Mouse (Mus musculus) forebrain, embryonic 15.5 days (tissue): ENCODE data around the gene Foxj3. TPM values are rescaled to one million over a fixed set of nuclear protein-coding genes. Genes with fewer than 3 reads are reported as not detected.

ENCODE experiments used
- ATAC-seq: fragments of 200-750 bp; cut with Nextera tagmentation; replicated peaks from 2 replicates; pipeline ENCODE4 v1.8.0; 2017; ENCODE audit warnings: mild to moderate bottlenecking, moderate TSS enrichment, moderate library complexity
- H3K27ac ChIP-seq: fragments of 300-500 bp; sonication (generic); replicated peaks from 2 replicates; pipeline ENCODE4 v1.5.1; 2015; ENCODE audit warnings: mild to moderate bottlenecking, inconsistent platforms
- H3K27me3 ChIP-seq: fragments of 300-500 bp; sonication (generic); 2 replicates; pipeline ENCODE4 v1.6.1; 2015; ENCODE audit warnings: inconsistent platforms
- H3K36me3 ChIP-seq: fragments of 300-500 bp; sonication (generic); 2 replicates; pipeline ENCODE4 v1.6.1; 2015; ENCODE audit warnings: mild to moderate bottlenecking, inconsistent platforms
- H3K4me1 ChIP-seq: fragments of 300-500 bp; sonication (generic); 2 replicates; pipeline ENCODE4 v1.6.1; 2015; ENCODE audit warnings: inconsistent platforms
- H3K4me2 ChIP-seq: fragments of 300-500 bp; sonication (generic); replicated peaks from 2 replicates; pipeline ENCODE4 v1.6.1; 2015; ENCODE audit warnings: mild to moderate bottlenecking, inconsistent platforms
- H3K4me3 ChIP-seq: fragments of 300-500 bp; sonication (generic); 2 replicates; pipeline ENCODE4 v1.5.1; 2015; ENCODE audit warnings: mild to moderate bottlenecking, inconsistent platforms
- H3K9ac ChIP-seq: fragments of 300-500 bp; sonication (generic); replicated peaks from 2 replicates; pipeline ENCODE4 v1.6.1; 2015; ENCODE audit warnings: mild to moderate bottlenecking, inconsistent platforms
- H3K9me3 ChIP-seq: fragments of 300-500 bp; sonication (generic); 2 replicates; pipeline ENCODE4 v1.6.1; 2016; ENCODE audit warnings: inconsistent platforms
- WGBS: fragments of 180-500 bp; shearing (Covaris S2); methylation state at CpG from one replicate; pipeline ENCODE4 v1.1.7; 2015; ENCODE audit warnings: mixed read lengths; 5-methylcytosine and 5-hydroxymethylcytosine counted together
- polyA plus RNA-seq: library from polyadenylated mRNA; unstranded; fragments of >200 nt; fragmentation: Nextera tagmentation; extraction: Ambion mirVana; gene quantifications from 2 replicates; pipeline ENCODE4 v1.2.1, GENCODE M21; 2015

The Foxj3 gene
- polyA plus RNA-seq, 1 experiment from 2014 or later: 34.5 TPM

DNA sequence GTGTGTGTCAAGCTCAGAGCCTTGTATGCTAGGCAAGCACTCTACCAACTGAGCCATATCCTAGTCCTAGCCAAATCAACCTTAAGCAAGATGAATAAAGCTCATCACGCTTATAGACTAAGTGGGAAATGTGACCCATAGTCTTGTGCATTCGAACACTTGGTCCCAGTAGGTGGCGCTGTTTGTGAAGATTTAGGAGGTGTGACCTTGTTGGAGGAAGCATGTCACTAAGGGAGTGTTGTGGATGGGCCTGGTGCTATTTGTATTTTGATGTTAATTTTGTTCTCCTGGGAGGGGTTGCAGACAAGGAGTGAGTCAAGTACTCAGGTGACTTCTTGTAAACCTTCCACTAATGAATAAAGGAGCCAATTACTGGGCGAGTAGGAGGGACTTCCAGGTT is 105.9 kb downstream of the Foxj3 start:
- Histone ChIP-seq H3K27ac (no peak overlapping the region), H3K36me3 (no peaks in the 10 kb centered on the region), H3K4me2 (no peak overlapping the region), H3K9me3 (no peaks in the 10 kb centered on the region), H3K9ac (no peak overlapping the region), H3K4me1 (no peaks in the 10 kb centered on the region), H3K4me3 (no peak overlapping the region), H3K27me3 (no peaks in the 10 kb centered on the region)
- ATAC-seq: no peak
- 85% methylated on average over 4 of the region's 4 CpGs for WGBS

GRCm38 (mm10) chr4:119657011-119657410 is 120.2 kb downstream of the Foxj3 start:
- Histone ChIP-seq H3K4me1 (no peaks in the 10 kb centered on the region), H3K4me2 (no peak overlapping the region), H3K9ac (no peak overlapping the region), H3K36me3 (no peaks in the 10 kb centered on the region), H3K27ac (no peak overlapping the region), H3K4me3 (no peak overlapping the region), H3K27me3 (no peaks in the 10 kb centered on the region), H3K9me3 (peaks cover 9% of the 10 kb centered on the region; the same call in 1 of the 2 replicates)
- WGBS: 95% methylated on average over 1 of the region's 1 CpGs
- ATAC-seq: no peak

DNA sequence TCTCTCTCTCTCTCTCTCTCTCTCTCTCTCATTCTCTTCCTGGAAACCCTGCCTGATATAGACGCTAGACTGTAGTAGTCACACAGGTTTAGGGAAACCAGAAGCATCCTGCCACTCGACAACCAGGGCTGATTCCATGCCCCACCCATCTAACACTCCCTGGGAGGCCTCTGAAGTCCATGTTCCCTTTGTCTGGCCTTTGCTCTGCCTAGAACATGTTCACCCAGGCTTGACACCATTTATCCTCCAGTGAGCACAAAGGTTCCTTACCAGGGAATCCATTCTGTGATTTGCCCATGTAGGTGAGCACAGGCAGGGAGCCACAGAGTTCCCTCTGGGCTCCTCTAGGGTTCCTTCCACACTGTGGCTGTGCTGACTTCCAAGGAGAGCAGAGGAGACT is 121.4 kb downstream of the Foxj3 start:
- Histone ChIP-seq H3K9ac (no peak overlapping the region), H3K27ac (no peak overlapping the region), H3K36me3 (no peaks in the 10 kb centered on the region), H3K9me3 (0 out of 2 replicates have a peak, but pooled peaks cover 4% of the 10 kb centered on the region), H3K4me3 (no peak overlapping the region), H3K4me1 (no peaks in the 10 kb centered on the region), H3K4me2 (no peak overlapping the region), H3K27me3 (no peaks in the 10 kb centered on the region)
- no peak for ATAC-seq
- WGBS: 56% methylated on average over 2 of the region's 2 CpGs

DNA sequence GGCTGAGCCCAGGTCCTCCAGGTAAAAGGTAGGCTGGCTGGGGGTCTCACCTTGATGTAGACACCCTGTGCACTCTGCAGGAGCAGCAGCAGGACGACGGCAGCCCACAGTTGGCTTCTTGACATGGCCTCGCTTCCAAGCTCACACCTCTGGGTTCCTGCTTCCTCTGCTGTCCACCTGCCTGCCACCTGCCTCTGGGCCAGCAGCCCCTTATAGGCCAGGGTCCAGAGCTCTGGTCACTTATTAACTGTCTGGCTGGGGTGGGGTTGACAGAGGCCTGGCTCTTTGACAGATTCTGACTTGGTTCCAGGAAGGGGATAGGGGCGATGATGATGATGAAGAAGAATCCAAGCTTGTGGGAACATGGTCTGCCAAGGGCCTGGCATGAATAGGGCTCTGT is 121.9 kb downstream of the Foxj3 start, which contains the start of gene Guca2b:
TSS of gene Guca2b (minus strand) at position 224 of the 400 bp plus-strand sequence.
- WGBS: 90% methylated on average over 4 of the region's 4 CpGs
- H3K4me2 ChIP-seq: no peak within 1 kb of the TSS
- no peaks in the 10 kb centered on the region for H3K4me1 ChIP-seq
- H3K36me3 ChIP-seq: no peaks in the 10 kb centered on the region
- H3K9ac ChIP-seq: no peak within 1 kb of the TSS
- no peak within 1 kb of the TSS for H3K4me3 ChIP-seq
- H3K27ac ChIP-seq: no peak within 1 kb of the TSS
- ATAC-seq: no peak
- no peaks in the 10 kb centered on the region for H3K9me3 ChIP-seq
- no peaks in the 10 kb centered on the region for H3K27me3 ChIP-seq

GRCm38 (mm10) chr4:119660007-119660406 is 123.2 kb downstream of the Foxj3 start:
- ATAC-seq: no peak
- no peaks in the 10 kb centered on the region for H3K9me3 ChIP-seq
- no peaks in the 10 kb centered on the region for H3K27me3 ChIP-seq
- H3K27ac ChIP-seq: no peak overlapping the region
- no peak overlapping the region for H3K9ac ChIP-seq
- no peak overlapping the region for H3K4me2 ChIP-seq
- 80% methylated on average over 8 of the region's 8 CpGs for WGBS
- H3K4me1 ChIP-seq: no peaks in the 10 kb centered on the region
- H3K4me3 ChIP-seq: no peak overlapping the region
- no peaks in the 10 kb centered on the region for H3K36me3 ChIP-seq

- Histone ChIP-seq H3K4me3 (no peak overlapping the region), H3K27ac (no peak overlapping the region)
- no peak for ATAC-seq
These were observed 125.3 kb downstream of the Foxj3 start for GRCm38 (mm10) chr4:119662151-119662550.

GRCm38 (mm10) chr4:119662976-119663375 is 126.2 kb downstream of the Foxj3 start:
- H3K4me3 ChIP-seq: no peak overlapping the region
- H3K4me2 ChIP-seq: no peak overlapping the region
- H3K27ac ChIP-seq: no peak overlapping the region
- H3K27me3 ChIP-seq: no peaks in the 10 kb centered on the region
- H3K36me3 ChIP-seq: no peaks in the 10 kb centered on the region
- H3K9me3 ChIP-seq: no peaks in the 10 kb centered on the region
- no peak for ATAC-seq
- no peak overlapping the region for H3K9ac ChIP-seq
- WGBS: 90% methylated on average over 7 of the region's 7 CpGs
- H3K4me1 ChIP-seq: 0 out of 2 replicates have a peak, but pooled peaks cover 12% of the 10 kb centered on the region

More at GRCm38 (mm10) chr4:119662151-119662550, 125.3 kb downstream of the Foxj3 start:
- H3K36me3 ChIP-seq: no peaks in the 10 kb centered on the region
- H3K9me3 ChIP-seq: no peaks in the 10 kb centered on the region
- H3K27me3 ChIP-seq: no peaks in the 10 kb centered on the region
- 0 out of 2 replicates have a peak, but pooled peaks cover 5% of the 10 kb centered on the region for H3K4me1 ChIP-seq
- no peak overlapping the region for H3K4me2 ChIP-seq
- H3K9ac ChIP-seq: no peak overlapping the region
- WGBS: 71% methylated on average over 4 of the region's 4 CpGs

DNA sequence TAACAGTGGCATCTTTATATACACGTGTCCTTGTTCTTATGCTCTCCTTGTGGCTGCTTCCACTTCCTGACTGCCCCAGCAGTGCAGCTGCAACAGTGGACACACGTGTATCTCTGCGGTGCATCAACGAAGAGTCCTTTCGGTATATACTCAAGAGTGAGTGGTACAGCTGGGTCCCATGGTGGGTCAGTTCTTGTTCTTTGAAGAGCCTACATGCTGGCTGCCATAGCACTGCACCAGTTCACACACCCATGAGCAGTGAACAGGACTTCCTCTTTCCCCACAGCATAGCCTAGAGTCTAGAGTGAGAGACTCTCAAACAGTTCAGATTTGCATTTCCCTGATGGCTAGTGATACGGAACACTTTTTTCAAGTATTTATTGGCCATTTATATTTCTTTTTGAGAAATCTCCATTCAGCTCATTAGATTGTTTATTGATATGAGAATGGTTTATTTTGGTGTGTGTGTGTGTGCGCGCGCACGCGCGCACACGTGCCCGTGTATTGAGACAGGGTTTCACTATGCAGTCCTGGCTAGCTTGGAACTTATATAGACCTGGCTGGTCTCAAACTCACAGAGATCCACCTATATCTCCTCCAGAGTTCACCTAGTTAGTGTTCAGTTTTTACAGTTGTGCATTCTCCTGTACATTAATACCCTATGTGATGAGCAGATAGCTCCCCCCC is 126.7 kb downstream of the Foxj3 start:
- H3K27ac ChIP-seq: no peak overlapping the region
- no peak overlapping the region for H3K9ac ChIP-seq
- 93% methylated on average over 14 of the region's 14 CpGs for WGBS
- no peaks in the 10 kb centered on the region for H3K9me3 ChIP-seq
- no peak overlapping the region for H3K4me2 ChIP-seq
- no peaks in the 10 kb centered on the region for H3K27me3 ChIP-seq
- no peak overlapping the region for H3K4me3 ChIP-seq
- no peak for ATAC-seq
- H3K36me3 ChIP-seq: no peaks in the 10 kb centered on the region
- H3K4me1 ChIP-seq: 0 out of 2 replicates have a peak, but pooled peaks cover 12% of the 10 kb centered on the region

DNA sequence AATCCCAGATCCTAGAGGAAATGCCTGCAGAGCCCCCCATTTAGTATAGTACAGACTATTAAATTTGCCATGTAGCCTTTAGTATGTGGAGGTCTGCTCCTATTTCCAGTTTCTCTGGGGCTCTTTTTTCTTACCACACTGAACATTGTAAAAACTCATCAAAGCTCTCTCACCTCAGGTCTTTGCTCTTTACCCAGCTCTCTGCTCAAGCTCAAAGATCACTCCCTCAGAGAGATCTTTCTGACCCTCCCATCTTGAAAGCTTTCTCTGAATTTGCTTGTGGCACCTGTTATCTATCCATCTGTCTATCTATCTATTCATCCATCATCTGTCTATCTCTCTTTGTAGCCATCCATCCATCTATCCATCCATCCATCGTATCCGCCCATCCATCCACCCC is 128.4 kb downstream of the Foxj3 start:
- 89% methylated on average over 2 of the region's 2 CpGs for WGBS
- H3K4me3 ChIP-seq: no peak overlapping the region
- H3K27me3 ChIP-seq: no peaks in the 10 kb centered on the region
- ATAC-seq: no peak
- H3K4me1 ChIP-seq: peaks cover 18% of the 10 kb centered on the region
- no peaks in the 10 kb centered on the region for H3K36me3 ChIP-seq
- H3K4me2 ChIP-seq: no peak overlapping the region
- H3K9me3 ChIP-seq: no peaks in the 10 kb centered on the region
- no peak overlapping the region for H3K9ac ChIP-seq
- H3K27ac ChIP-seq: no peak overlapping the region

DNA sequence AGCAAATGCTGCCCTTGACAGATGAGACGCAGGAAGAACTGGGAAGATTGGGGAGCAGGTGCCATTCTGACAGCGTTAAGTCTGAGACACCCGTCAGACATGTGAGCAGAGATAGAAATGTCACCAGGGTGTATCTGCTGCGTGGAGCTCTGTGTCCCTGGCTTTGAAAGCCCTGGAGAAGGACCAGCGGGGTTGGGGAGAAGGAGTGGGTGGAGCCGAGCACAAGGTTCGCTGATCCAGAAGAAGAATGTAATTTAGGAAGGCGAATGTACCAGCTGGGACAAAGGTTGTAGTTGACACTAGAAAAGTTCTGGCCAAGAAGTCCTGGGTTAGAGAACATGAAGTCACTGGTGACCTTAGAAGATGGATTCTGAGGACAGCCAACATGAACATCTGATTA is 129.3 kb downstream of the Foxj3 start:
- Histone ChIP-seq H3K9ac (no peak overlapping the region), H3K27ac (no peak overlapping the region), H3K9me3 (no peaks in the 10 kb centered on the region), H3K4me1 (peaks cover 28% of the 10 kb centered on the region), H3K4me2 (no peak overlapping the region), H3K27me3 (no peaks in the 10 kb centered on the region), H3K4me3 (no peak overlapping the region), H3K36me3 (no peaks in the 10 kb centered on the region)
- WGBS: 35% methylated on average over 8 of the region's 8 CpGs
- no peak for ATAC-seq

GRCm38 (mm10) chr4:119667454-119667853 is 130.7 kb downstream of the Foxj3 start:
- Histone ChIP-seq H3K4me1 (peaks cover 30% of the 10 kb centered on the region), H3K36me3 (no peaks in the 10 kb centered on the region), H3K4me2 (no peak overlapping the region), H3K9ac (no peak overlapping the region), H3K4me3 (no peak overlapping the region), H3K27ac (no peak overlapping the region), H3K9me3 (no peaks in the 10 kb centered on the region), H3K27me3 (no peaks in the 10 kb centered on the region)
- ATAC-seq: peak; percentile 29; the same call in 1 of the 2 replicates
- 16% methylated on average over 5 of the region's 5 CpGs for WGBS

- H3K4me2 ChIP-seq: no peak overlapping the region
- no peaks in the 10 kb centered on the region for H3K9me3 ChIP-seq
- peaks cover 30% of the 10 kb centered on the region for H3K4me1 ChIP-seq
- no peak overlapping the region for H3K4me3 ChIP-seq
- no peaks in the 10 kb centered on the region for H3K27me3 ChIP-seq
- ATAC-seq: no peak
- no peak overlapping the region for H3K27ac ChIP-seq
- no peaks in the 10 kb centered on the region for H3K36me3 ChIP-seq
- no peak overlapping the region for H3K9ac ChIP-seq
- WGBS: 95% methylated on average over 3 of the region's 3 CpGs
These were observed 131.4 kb downstream of the Foxj3 start for GRCm38 (mm10) chr4:119668185-119668584.

DNA sequence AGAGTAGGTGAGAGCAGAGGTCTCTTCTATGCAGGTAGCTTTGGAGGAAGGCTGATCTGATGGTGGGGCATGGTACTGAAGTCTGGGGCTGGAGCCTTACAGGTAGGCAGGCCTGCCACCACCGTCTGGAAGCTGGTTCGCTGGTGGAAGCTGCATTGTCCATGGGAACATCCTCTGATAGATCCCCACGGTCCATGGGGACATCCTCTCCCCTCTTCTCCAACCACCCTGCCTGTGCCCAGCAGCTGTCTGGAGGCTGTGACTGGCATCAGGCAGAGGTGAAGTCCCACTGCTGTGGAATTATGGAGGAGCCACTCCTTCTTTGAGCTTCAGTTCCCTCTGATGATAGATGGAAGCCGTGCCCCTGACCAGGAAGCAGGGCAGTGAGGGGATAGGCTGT is 131.8 kb downstream of the Foxj3 start:
- Histone ChIP-seq H3K27me3 (no peaks in the 10 kb centered on the region), H3K9me3 (no peaks in the 10 kb centered on the region), H3K27ac (peak overlapping the region; percentile 85), H3K4me2 (no peak overlapping the region), H3K4me3 (no peak overlapping the region), H3K9ac (no peak overlapping the region), H3K36me3 (no peaks in the 10 kb centered on the region), H3K4me1 (peaks cover 30% of the 10 kb centered on the region)
- WGBS: 81% methylated on average over 4 of the region's 4 CpGs
- ATAC-seq: no peak
